In genomic region chr3:83416536-83416935, GRCm38 (mm10) we compare ENCODE assay signal across 8 mouse cellular contexts.
DNase-seq lines count a peak whose midpoint lies in the region; ATAC-seq and TF ChIP-seq lines count a peak whose summit lies in the region.

No protein-coding gene starts in this region.

- no peaks in the 10 kb centered on the region for H3K27me3 ChIP-seq in midbrain, embryonic 11.5 days (ENCODE audit: control insufficient read depth, insufficient read depth, low read length)
- H3K27me3 ChIP-seq in midbrain, embryonic 16.5 days (ENCODE audit: control insufficient read depth, insufficient read depth, low read depth, low read length), result no peaks in the 10 kb centered on the region
- H3K27me3 ChIP-seq in midbrain, postnatal 0 days (ENCODE audit: insufficient read depth, low read length), result no peaks in the 10 kb centered on the region
- H3K27me3 ChIP-seq in forebrain, embryonic 11.5 days (ENCODE audit: control insufficient read depth, insufficient read depth, low read length), result no peaks in the 10 kb centered on the region

- no peak overlapping the region for H3K27ac ChIP-seq in midbrain, embryonic 11.5 days (ENCODE audit: low read depth, low read length)
- no peak overlapping the region for H3K27ac ChIP-seq in midbrain, embryonic 16.5 days (ENCODE audit: low read length)
- H3K27ac ChIP-seq in midbrain, postnatal 0 days (ENCODE audit: low read depth, low read length), result no peak overlapping the region
- H3K27ac ChIP-seq in forebrain, embryonic 11.5 days (ENCODE audit: low read depth, low read length), result no peak overlapping the region

- ATAC-seq in midbrain, embryonic 11.5 days (ENCODE audit: low FRiP score), result no peak
- ATAC-seq in midbrain, embryonic 16.5 days, result no peak
- ATAC-seq in midbrain, postnatal 0 days (ENCODE audit: low FRiP score), result no peak
- ATAC-seq in forebrain, embryonic 11.5 days (replicated peaks; ENCODE audit: low FRiP score), result no peak

- H3K9ac ChIP-seq in midbrain, embryonic 11.5 days (ENCODE audit: low read length), result no peak overlapping the region
- no peak overlapping the region for H3K9ac ChIP-seq in midbrain, embryonic 16.5 days (ENCODE audit: low read depth, low read length)
- H3K9ac ChIP-seq in midbrain, postnatal 0 days (replicated peaks; ENCODE audit: low read length, poor library complexity, severe bottlenecking), result no peak overlapping the region
- H3K9ac ChIP-seq in forebrain, embryonic 11.5 days (ENCODE audit: low read length), result no peak overlapping the region

- peak; percentile 59 for TF ChIP-seq CTCF in midbrain, postnatal 0 days (IDR thresholded peaks at IDR 0.05)

- no peaks in the 10 kb centered on the region for H3K9me3 ChIP-seq in midbrain, embryonic 11.5 days (ENCODE audit: control insufficient read depth, low read length)
- H3K9me3 ChIP-seq in midbrain, embryonic 16.5 days (replicated peaks; ENCODE audit: control insufficient read depth, low read length, poor library complexity, severe bottlenecking), result no peaks in the 10 kb centered on the region
- H3K9me3 ChIP-seq in midbrain, postnatal 0 days (ENCODE audit: low read length), result no peaks in the 10 kb centered on the region
- no peaks in the 10 kb centered on the region for H3K9me3 ChIP-seq in forebrain, embryonic 11.5 days (ENCODE audit: control insufficient read depth, low read length)

- H3K4me3 ChIP-seq in midbrain, embryonic 11.5 days (ENCODE audit: low read depth, low read length), result no peak overlapping the region
- H3K4me3 ChIP-seq in midbrain, embryonic 16.5 days (ENCODE audit: low read depth, low read length), result no peak overlapping the region
- no peak overlapping the region for H3K4me3 ChIP-seq in midbrain, postnatal 0 days (ENCODE audit: low read depth, low read length)
- no peak overlapping the region for H3K4me3 ChIP-seq in forebrain, embryonic 11.5 days (ENCODE audit: low read depth, low read length)

- no peaks in the 10 kb centered on the region for H3K36me3 ChIP-seq in midbrain, embryonic 11.5 days (ENCODE audit: control insufficient read depth, insufficient read depth, low read length)
- no peaks in the 10 kb centered on the region for H3K36me3 ChIP-seq in midbrain, embryonic 16.5 days (ENCODE audit: control insufficient read depth, insufficient read depth, low read length)
- H3K36me3 ChIP-seq in midbrain, postnatal 0 days (ENCODE audit: insufficient read depth, low read length), result no peaks in the 10 kb centered on the region
- H3K36me3 ChIP-seq in forebrain, embryonic 11.5 days (ENCODE audit: control insufficient read depth, insufficient read depth, low read length), result no peaks in the 10 kb centered on the region

- no peak overlapping the region for H3K4me2 ChIP-seq in midbrain, embryonic 11.5 days
- H3K4me2 ChIP-seq in midbrain, embryonic 16.5 days (ENCODE audit: low read length), result no peak overlapping the region
- no peak overlapping the region for H3K4me2 ChIP-seq in midbrain, postnatal 0 days (ENCODE audit: low read depth, low read length, poor library complexity, severe bottlenecking)
- no peak overlapping the region for H3K4me2 ChIP-seq in forebrain, embryonic 11.5 days (ENCODE audit: low read depth, low read length, severe bottlenecking)

- peak; percentile 30 for DNase-seq in gastrocnemius, postnatal 10 days
- no peak for DNase-seq in gastrocnemius, postnatal 4 days (ENCODE audit: low spot score in 2 of 2)
- peak; percentile 86 for DNase-seq in midbrain, embryonic 11.5 days (ENCODE audit: low spot score, missing footprints)
- peak; percentile 42 for DNase-seq in embryo, embryonic 10.5 days (ENCODE audit: low spot score)
- DNase-seq in midbrain, postnatal 0 days (ENCODE audit: low spot score), result no peak
- DNase-seq in spleen, postnatal 36 days (ENCODE audit: low spot score in 2 of 2), result no peak
- no peak for DNase-seq in forebrain, embryonic 11.5 days (ENCODE audit: low spot score)

- H3K4me1 ChIP-seq in midbrain, embryonic 11.5 days (ENCODE audit: control insufficient read depth, insufficient read depth, low read length), result no peaks in the 10 kb centered on the region
- H3K4me1 ChIP-seq in midbrain, embryonic 16.5 days (ENCODE audit: control insufficient read depth, insufficient read depth, low read length), result no peaks in the 10 kb centered on the region
- H3K4me1 ChIP-seq in midbrain, postnatal 0 days (ENCODE audit: insufficient read depth, low read length), result no peaks in the 10 kb centered on the region
- H3K4me1 ChIP-seq in forebrain, embryonic 11.5 days (replicated peaks; ENCODE audit: control insufficient read depth, insufficient read depth, low read length), result no peaks in the 10 kb centered on the region

Comparison
In these comparisons a context has a peak if more than half of its experiments do, and no peak if none do; other contexts are left out.
1. DNase-seq: peak in gastrocnemius, postnatal 10 days (single experiment), midbrain, embryonic 11.5 days (single experiment) and embryo, embryonic 10.5 days (single experiment); none in gastrocnemius, postnatal 4 days (0 of 2), midbrain, postnatal 0 days (single experiment), spleen, postnatal 36 days (0 of 2) and forebrain, embryonic 11.5 days (single experiment).